Mouse (Mus musculus): ENCODE data around the gene Rab6b.

GRCm38 (mm10) chr9:103110727-103111501 is 673 bp upstream of the Rab6b start:
- TF ChIP-seq POLR2A (IDR thresholded peaks at IDR 0.05; ENCODE audit: borderline replicate concordance, extremely low read depth, insufficient read depth, insufficient read length, poor library complexity, severe bottlenecking) (no peak), CTCF (IDR thresholded peaks at IDR 0.05; ENCODE audit: borderline replicate concordance, extremely low read depth, insufficient read depth, insufficient read length) (no peak)

Data from brain, embryonic 14.5 days (tissue).